In the genomic region with DNA sequence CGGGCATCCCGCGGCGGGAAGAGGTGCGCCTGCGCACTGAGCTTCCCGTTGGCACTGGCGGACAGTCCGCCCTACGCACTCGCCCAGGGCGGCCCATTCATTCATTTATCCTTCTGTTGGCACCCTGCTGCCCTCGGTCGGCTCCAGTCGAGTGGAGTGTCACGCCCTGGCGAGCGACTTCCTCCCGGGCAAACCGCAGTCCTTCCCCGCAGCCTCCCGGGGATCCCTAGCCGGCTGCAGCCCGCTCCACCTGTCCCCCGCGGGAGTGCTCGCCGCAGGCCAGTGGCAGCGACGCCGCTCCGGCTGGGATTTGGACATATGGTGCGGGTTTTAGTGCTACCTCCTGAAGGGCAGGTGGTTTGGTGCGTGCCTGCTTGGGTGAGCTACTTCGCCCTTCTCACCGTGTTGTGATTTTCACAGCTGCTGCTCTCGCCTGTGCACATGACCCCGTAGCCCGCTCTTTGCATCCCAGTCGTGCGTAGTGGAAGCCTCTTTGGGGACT, we compare ENCODE assay signal across 8 mouse cellular contexts. TPM values are rescaled to one million over a fixed set of nuclear protein-coding genes. Genes with fewer than 3 reads are reported as not detected.
DNase-seq lines count a peak whose midpoint lies in the region; ATAC-seq and TF ChIP-seq lines count a peak whose summit lies in the region.

No protein-coding gene starts in this region.

- H3K36me3 ChIP-seq in CH12.LX (replicated peaks in 1 of 2; ENCODE audit: control insufficient read depth in 1 of 2, insufficient read depth in 1 of 2, low read length in 1 of 2) = peaks cover 10 to 25% of the 10 kb centered on the region in 2 experiments
- no peaks in the 10 kb centered on the region for H3K36me3 ChIP-seq in forebrain, embryonic 11.5 days (ENCODE audit: control insufficient read depth, insufficient read depth, low read length)
- peaks cover 35% of the 10 kb centered on the region for H3K36me3 ChIP-seq in liver, embryonic 12.5 days
- H3K36me3 ChIP-seq in stomach, embryonic 16.5 days (ENCODE audit: control insufficient read depth, insufficient read depth, low read length) = no peaks in the 10 kb centered on the region; the same call in 1 of the 2 replicates

- no peaks in the 10 kb centered on the region for H3K27me3 ChIP-seq in CH12.LX (replicated peaks)
- H3K27me3 ChIP-seq in forebrain, embryonic 11.5 days (ENCODE audit: control insufficient read depth, insufficient read depth, low read length) = no peaks in the 10 kb centered on the region
- no peaks in the 10 kb centered on the region for H3K27me3 ChIP-seq in liver, embryonic 12.5 days (replicated peaks)
- H3K27me3 ChIP-seq in stomach, embryonic 16.5 days (ENCODE audit: control insufficient read depth, insufficient read depth, low read length) = no peaks in the 10 kb centered on the region

- no peak for TF ChIP-seq CTCF in CH12.LX (conservative IDR thresholded peaks at IDR 0.05 in 1 of 2, IDR thresholded peaks at IDR 0.05 in 1 of 2; ENCODE audit: low read depth in 2 of 2, low read length in 2 of 2)

- H3K9me3 ChIP-seq in CH12.LX (replicated peaks; ENCODE audit: low read length) = no peaks in the 10 kb centered on the region
- no peaks in the 10 kb centered on the region for H3K9me3 ChIP-seq in forebrain, embryonic 11.5 days (ENCODE audit: control insufficient read depth, low read length)
- no peaks in the 10 kb centered on the region for H3K9me3 ChIP-seq in liver, embryonic 12.5 days (replicated peaks)
- H3K9me3 ChIP-seq in stomach, embryonic 16.5 days (replicated peaks; ENCODE audit: control insufficient read depth, low read length) = peaks cover 3% of the 10 kb centered on the region; the same call in 1 of the 2 replicates

- H3K4me1 ChIP-seq in CH12.LX (ENCODE audit: control insufficient read depth in 1 of 2, insufficient read depth in 2 of 2) = peaks cover 1 to 25% of the 10 kb centered on the region in 2 experiments; a peak in 3 of 4 replicates
- H3K4me1 ChIP-seq in forebrain, embryonic 11.5 days (replicated peaks; ENCODE audit: control insufficient read depth, insufficient read depth, low read length) = 0 out of 2 replicates have a peak, but pooled peaks cover 4% of the 10 kb centered on the region
- peaks cover 28% of the 10 kb centered on the region for H3K4me1 ChIP-seq in liver, embryonic 12.5 days
- H3K4me1 ChIP-seq in stomach, embryonic 16.5 days (ENCODE audit: control insufficient read depth, insufficient read depth, low read length) = peaks cover 12% of the 10 kb centered on the region

- in situ Hi-C loops in CH12.LX (cut with MboI; ENCODE audit: low pct_ligation_motif_present, low pct_unique_long_range_greater_than_20kb, low sequenced_read_pairs) = no loop called here

- peak; percentile 51 for DNase-seq in embryo, embryonic 10.5 days (ENCODE audit: low spot score)
- no peak for DNase-seq in embryo, embryonic 11 days
- peak; percentile 49 for DNase-seq in CH12.LX (ENCODE audit: extremely low read depth)
- DNase-seq in forebrain, embryonic 11.5 days (ENCODE audit: low spot score) = no peak
- DNase-seq in kidney, postnatal 4 days = no peak
- DNase-seq in yolk sac, embryonic 10.5 days (ENCODE audit: low spot score) = no peak

- TF ChIP-seq RAD21 in CH12.LX (IDR thresholded peaks at IDR 0.05; ENCODE audit: low read depth, low read length) = no peak

- no peak for TF ChIP-seq POLR2A in CH12.LX (IDR thresholded peaks at IDR 0.05; ENCODE audit: low read depth, low read length)

- peak; percentile 89 for ATAC-seq in forebrain, embryonic 11.5 days (replicated peaks; ENCODE audit: low FRiP score)
- peak; percentile 90 for ATAC-seq in liver, embryonic 12.5 days
- ATAC-seq in stomach, embryonic 16.5 days (ENCODE audit: insufficient read depth, low FRiP score) = peak; percentile 89

- dilution Hi-C loops in CH12.LX (cut with MboI; ENCODE audit: extremely low pct_ligation_motif_present, extremely low pct_unique_long_range_greater_than_20kb, low sequenced_read_pairs) = no loop called here

- peak overlapping the region; percentile 75 for H3K9ac ChIP-seq in CH12.LX (ENCODE audit: insufficient read depth, low read depth)
- H3K9ac ChIP-seq in forebrain, embryonic 11.5 days (ENCODE audit: low read length) = peak overlapping the region; percentile 92
- peak overlapping the region; percentile 93 for H3K9ac ChIP-seq in liver, embryonic 12.5 days
- peak overlapping the region; percentile 85 for H3K9ac ChIP-seq in stomach, embryonic 16.5 days (ENCODE audit: low read length)

- H3K27ac ChIP-seq in CH12.LX (ENCODE audit: insufficient read depth, low read depth) = peak overlapping the region; percentile 14
- H3K27ac ChIP-seq in forebrain, embryonic 11.5 days (ENCODE audit: low read depth, low read length) = peak overlapping the region; percentile 55
- H3K27ac ChIP-seq in liver, embryonic 12.5 days = peak overlapping the region; percentile 87
- peak overlapping the region; percentile 64 for H3K27ac ChIP-seq in stomach, embryonic 16.5 days (ENCODE audit: low read length)

- peaks cover 19% of the 10 kb centered on the region for H3K79me2 ChIP-seq in CH12.LX (replicated peaks; ENCODE audit: control insufficient read depth, extremely low read depth, insufficient read depth, poor library complexity, severe bottlenecking)

- no peak for TF ChIP-seq EP300 in CH12.LX (IDR thresholded peaks at IDR 0.05; ENCODE audit: low read length)

- peak overlapping the region; percentile 83 to 98 (median 86) for H3K4me3 ChIP-seq in CH12.LX (replicated peaks in 1 of 3; ENCODE audit: low read depth in 2 of 3, low read length in 2 of 3, poor library complexity in 1 of 3)
- H3K4me3 ChIP-seq in forebrain, embryonic 11.5 days (ENCODE audit: low read depth, low read length) = peak overlapping the region; percentile 86
- H3K4me3 ChIP-seq in liver, embryonic 12.5 days = peak overlapping the region; percentile 95
- H3K4me3 ChIP-seq in stomach, embryonic 16.5 days (replicated peaks; ENCODE audit: low read length) = peak overlapping the region; percentile 93

- H3K4me2 ChIP-seq in CH12.LX (ENCODE audit: insufficient read depth, low read depth, poor library complexity, severe bottlenecking) = peak overlapping the region; percentile 96; the same call in 1 of the 2 replicates
- peak overlapping the region; percentile 58 for H3K4me2 ChIP-seq in forebrain, embryonic 11.5 days (ENCODE audit: low read depth, low read length, severe bottlenecking)
- H3K4me2 ChIP-seq in liver, embryonic 12.5 days = peak overlapping the region; percentile 81
- H3K4me2 ChIP-seq in stomach, embryonic 16.5 days (ENCODE audit: low read depth, low read length) = peak overlapping the region; percentile 96

- WGBS in forebrain, embryonic 11.5 days = under 1% methylated on average over 41 of the region's 41 CpGs
- under 1% methylated on average over 41 of the region's 41 CpGs for WGBS in liver, embryonic 12.5 days (ENCODE audit: insufficient replicate concordance)
- WGBS in stomach, embryonic 16.5 days = 1% methylated on average over 41 of the region's 41 CpGs

TF ChIP-seq in CH12.LX, 34 proteins besides CTCF, POLR2A, EP300 and RAD21:
- TF ChIP-seq MAX (IDR thresholded peaks at IDR 0.05; ENCODE audit: low read length) (peak; percentile 7; the same call in 1 of the 2 replicates), JUND (conservative IDR thresholded peaks at IDR 0.05; ENCODE audit: low read depth, low read length) (no peak), ZKSCAN1 (IDR thresholded peaks at IDR 0.05; ENCODE audit: borderline replicate concordance, low read depth, low read length) (no peak), BHLHE40 (IDR thresholded peaks at IDR 0.05; ENCODE audit: low read depth, low read length) (peak; percentile 65), NRF1 (IDR thresholded peaks at IDR 0.05; ENCODE audit: low read depth, low read length) (no peak), CHD2 (IDR thresholded peaks at IDR 0.05; ENCODE audit: low read length) (no peak), SIN3A (IDR thresholded peaks at IDR 0.05; ENCODE audit: low read length) (peak; percentile 74; the same call in 1 of the 2 replicates), MAFK (IDR thresholded peaks at IDR 0.05; ENCODE audit: insufficient replicate concordance, low read length) (no peak), MXI1 (IDR thresholded peaks at IDR 0.05; ENCODE audit: low read depth, low read length) (0 out of 2 replicates have a peak, but pooled peaks have one; percentile 28), HCFC1 (IDR thresholded peaks at IDR 0.05; ENCODE audit: low read depth, low read length) (no peak), KAT2A (IDR thresholded peaks at IDR 0.05; ENCODE audit: insufficient replicate concordance, low read length) (0 out of 2 replicates have a peak, but pooled peaks have one; percentile 2)
TF ChIP-seq in CH12.LX: peak in this region for 5.

RNA-seq across cellular contexts. Expression of gene Cdc7, which starts 0.4 kb away (rescaled TPM):
- 25.4 and 25.7 TPM in 2 replicates for total RNA-seq in CH12.LX (2012; rRNA removed)
- total RNA-seq in CH12.LX (2014; rRNA removed) = 42.6 and 46.5 TPM in 2 replicates
- polyA plus RNA-seq in CH12.LX (2012; ENCODE audit: insufficient read length, low read depth) = 27.4 and 27.8 TPM in 2 replicates
- polyA plus RNA-seq in forebrain, embryonic 11.5 days (2014; fragmentation: Nextera tagmentation; extraction: Ambion mirVana) = 66.9 and 69.3 TPM in 2 replicates
- polyA plus RNA-seq in liver, embryonic 12.5 days (2016; fragmentation: Nextera tagmentation; extraction: Ambion mirVana) = 29.3 and 29.5 TPM in 2 replicates
- polyA plus RNA-seq in stomach, embryonic 16.5 days (2015; fragmentation: Nextera tagmentation; extraction: Ambion mirVana) = 39.2 and 42.6 TPM in 2 replicates

RNA-seq across cellular contexts. Expression of gene Hfm1, which starts 38.4 kb away (rescaled TPM):
- total RNA-seq in CH12.LX (2012; rRNA removed) (not detected in 2 replicates), CH12.LX (2014; rRNA removed) (not detected in 2 replicates)
- polyA plus RNA-seq in CH12.LX (2012; ENCODE audit: insufficient read length, low read depth) = 0.12 TPM in 1 of 2 replicates, not detected in the other
- polyA plus RNA-seq in forebrain, embryonic 11.5 days (2014; fragmentation: Nextera tagmentation; extraction: Ambion mirVana) = 5.4 and 5.9 TPM in 2 replicates
- polyA plus RNA-seq in liver, embryonic 12.5 days (2016; fragmentation: Nextera tagmentation; extraction: Ambion mirVana) = 0.20 TPM in 2 replicates
- polyA plus RNA-seq in stomach, embryonic 16.5 days (2015; fragmentation: Nextera tagmentation; extraction: Ambion mirVana) = 0.67 and 0.87 TPM in 2 replicates

Comparison
In these comparisons a context has a peak if more than half of its experiments do, and no peak if none do; other contexts are left out.
1. DNase-seq: peak in embryo, embryonic 10.5 days (single experiment) and CH12.LX (single experiment); none in embryo, embryonic 11 days (single experiment), forebrain, embryonic 11.5 days (single experiment), kidney, postnatal 4 days (0 of 2) and yolk sac, embryonic 10.5 days (single experiment).
2. H3K27ac ChIP-seq: peak in every context shown above with its lines; median percentile 87 in liver, embryonic 12.5 days; 64 in stomach, embryonic 16.5 days; 55 in forebrain, embryonic 11.5 days; 14 in CH12.LX.
3. Peak in every context shown above with its lines, with median percentiles within 50 percentile points of each other: H3K4me2 ChIP-seq, H3K4me3 ChIP-seq, H3K9ac ChIP-seq and ATAC-seq.